Mouse (Mus musculus): ENCODE measurements around the gene Tacr1. TPM values are rescaled to one million over a fixed set of nuclear protein-coding genes. Genes with fewer than 3 reads are reported as not detected.

The Tacr1 gene
- polyA plus RNA-seq, 1 experiment from 2014 or later: 0.39 TPM

- 60% methylated on average over 5 of the region's 6 CpGs for WGBS (ENCODE audit: insufficient replicate concordance)
- no peak overlapping the region for H3K27ac ChIP-seq (ENCODE audit: low read depth, low read length)
- H3K9ac ChIP-seq (ENCODE audit: low read depth, low read length): no peak overlapping the region
- no peaks in the 10 kb centered on the region for H3K36me3 ChIP-seq (ENCODE audit: control insufficient read depth, insufficient read depth, low read length)
- peaks cover 3% of the 10 kb centered on the region for H3K9me3 ChIP-seq (replicated peaks; ENCODE audit: control insufficient read depth, low read length)
- no peak overlapping the region for H3K4me3 ChIP-seq (ENCODE audit: low read depth, low read length)
- no peak overlapping the region for H3K4me2 ChIP-seq
- ATAC-seq (replicated peaks; ENCODE audit: insufficient number of reproducible peaks, low FRiP score, low TSS enrichment): no peak
- H3K4me1 ChIP-seq (ENCODE audit: control insufficient read depth, insufficient read depth, low read length): no peaks in the 10 kb centered on the region
- H3K27me3 ChIP-seq (ENCODE audit: control insufficient read depth, insufficient read depth, low read length): no peaks in the 10 kb centered on the region
Measured at GRCm38 (mm10) chr6:82585396-82585795, 183.3 kb downstream of the Tacr1 start.

GRCm38 (mm10) chr6:82589387-82589786, 187.3 kb downstream of the Tacr1 start:
- Histone ChIP-seq H3K4me1 (ENCODE audit: control insufficient read depth, insufficient read depth, low read length) (no peaks in the 10 kb centered on the region), H3K9me3 (replicated peaks; ENCODE audit: control insufficient read depth, low read length) (no peaks in the 10 kb centered on the region), H3K36me3 (ENCODE audit: control insufficient read depth, insufficient read depth, low read length) (no peaks in the 10 kb centered on the region), H3K9ac (ENCODE audit: low read depth, low read length) (no peak overlapping the region), H3K4me3 (ENCODE audit: low read depth, low read length) (no peak overlapping the region), H3K4me2 (no peak overlapping the region), H3K27ac (ENCODE audit: low read depth, low read length) (no peak overlapping the region), H3K27me3 (ENCODE audit: control insufficient read depth, insufficient read depth, low read length) (no peaks in the 10 kb centered on the region)
- 63% methylated on average over 7 of the region's 7 CpGs for WGBS (ENCODE audit: insufficient replicate concordance)
- no peak for ATAC-seq (replicated peaks; ENCODE audit: insufficient number of reproducible peaks, low FRiP score, low TSS enrichment)

- no peaks in the 10 kb centered on the region for H3K9me3 ChIP-seq (replicated peaks; ENCODE audit: control insufficient read depth, low read length)
- H3K4me1 ChIP-seq (ENCODE audit: control insufficient read depth, insufficient read depth, low read length): no peaks in the 10 kb centered on the region
- no peak overlapping the region for H3K4me2 ChIP-seq
- H3K4me3 ChIP-seq (ENCODE audit: low read depth, low read length): no peak overlapping the region
- no peaks in the 10 kb centered on the region for H3K27me3 ChIP-seq (ENCODE audit: control insufficient read depth, insufficient read depth, low read length)
- H3K36me3 ChIP-seq (ENCODE audit: control insufficient read depth, insufficient read depth, low read length): no peaks in the 10 kb centered on the region
- no peak for ATAC-seq (replicated peaks; ENCODE audit: insufficient number of reproducible peaks, low FRiP score, low TSS enrichment)
- 74% methylated on average over 8 of the region's 8 CpGs for WGBS (ENCODE audit: insufficient replicate concordance)
- no peak overlapping the region for H3K9ac ChIP-seq (ENCODE audit: low read depth, low read length)
- H3K27ac ChIP-seq (ENCODE audit: low read depth, low read length): no peak overlapping the region
Measured at GRCm38 (mm10) chr6:82595461-82596090, 193.4 kb downstream of the Tacr1 start.

- Histone ChIP-seq H3K4me1 (ENCODE audit: control insufficient read depth, insufficient read depth, low read length) (no peaks in the 10 kb centered on the region), H3K4me3 (ENCODE audit: low read depth, low read length) (no peak overlapping the region), H3K9me3 (replicated peaks; ENCODE audit: control insufficient read depth, low read length) (no peaks in the 10 kb centered on the region), H3K4me2 (no peak overlapping the region), H3K36me3 (ENCODE audit: control insufficient read depth, insufficient read depth, low read length) (no peaks in the 10 kb centered on the region), H3K9ac (ENCODE audit: low read depth, low read length) (no peak overlapping the region), H3K27me3 (ENCODE audit: control insufficient read depth, insufficient read depth, low read length) (no peaks in the 10 kb centered on the region), H3K27ac (ENCODE audit: low read depth, low read length) (no peak overlapping the region)
- ATAC-seq (replicated peaks; ENCODE audit: insufficient number of reproducible peaks, low FRiP score, low TSS enrichment): no peak
- WGBS (ENCODE audit: insufficient replicate concordance): 78% methylated on average over 9 of the region's 9 CpGs
Measured at GRCm38 (mm10) chr6:82603228-82603627, 201.1 kb downstream of the Tacr1 start.

GRCm38 (mm10) chr6:82603665-82604064, 201.5 kb downstream of the Tacr1 start:
- Histone ChIP-seq H3K27ac (ENCODE audit: low read depth, low read length) (no peak overlapping the region), H3K9ac (ENCODE audit: low read depth, low read length) (no peak overlapping the region), H3K4me2 (no peak overlapping the region), H3K9me3 (replicated peaks; ENCODE audit: control insufficient read depth, low read length) (no peaks in the 10 kb centered on the region), H3K4me3 (ENCODE audit: low read depth, low read length) (no peak overlapping the region), H3K36me3 (ENCODE audit: control insufficient read depth, insufficient read depth, low read length) (no peaks in the 10 kb centered on the region), H3K4me1 (ENCODE audit: control insufficient read depth, insufficient read depth, low read length) (no peaks in the 10 kb centered on the region), H3K27me3 (ENCODE audit: control insufficient read depth, insufficient read depth, low read length) (no peaks in the 10 kb centered on the region)
- 46% methylated on average over 2 of the region's 2 CpGs for WGBS (ENCODE audit: insufficient replicate concordance)
- no peak for ATAC-seq (replicated peaks; ENCODE audit: insufficient number of reproducible peaks, low FRiP score, low TSS enrichment)

- H3K4me2 ChIP-seq: no peak overlapping the region
- H3K27ac ChIP-seq (ENCODE audit: low read depth, low read length): no peak overlapping the region
- WGBS (ENCODE audit: insufficient replicate concordance): 60% methylated on average over 8 of the region's 8 CpGs
- no peaks in the 10 kb centered on the region for H3K4me1 ChIP-seq (ENCODE audit: control insufficient read depth, insufficient read depth, low read length)
- H3K27me3 ChIP-seq (ENCODE audit: control insufficient read depth, insufficient read depth, low read length): no peaks in the 10 kb centered on the region
- H3K9ac ChIP-seq (ENCODE audit: low read depth, low read length): no peak overlapping the region
- H3K9me3 ChIP-seq (replicated peaks; ENCODE audit: control insufficient read depth, low read length): no peaks in the 10 kb centered on the region
- H3K36me3 ChIP-seq (ENCODE audit: control insufficient read depth, insufficient read depth, low read length): no peaks in the 10 kb centered on the region
- no peak overlapping the region for H3K4me3 ChIP-seq (ENCODE audit: low read depth, low read length)
- ATAC-seq (replicated peaks; ENCODE audit: insufficient number of reproducible peaks, low FRiP score, low TSS enrichment): no peak
Measured at GRCm38 (mm10) chr6:82604791-82605190, 202.7 kb downstream of the Tacr1 start.

GRCm38 (mm10) chr6:82608756-82609155, 206.6 kb downstream of the Tacr1 start:
- WGBS (ENCODE audit: insufficient replicate concordance): 95% methylated on average over 4 of the region's 4 CpGs
- Histone ChIP-seq H3K9ac (ENCODE audit: low read depth, low read length) (no peak overlapping the region), H3K27ac (ENCODE audit: low read depth, low read length) (no peak overlapping the region), H3K4me3 (ENCODE audit: low read depth, low read length) (no peak overlapping the region), H3K4me1 (ENCODE audit: control insufficient read depth, insufficient read depth, low read length) (no peaks in the 10 kb centered on the region), H3K36me3 (ENCODE audit: control insufficient read depth, insufficient read depth, low read length) (no peaks in the 10 kb centered on the region), H3K4me2 (no peak overlapping the region), H3K9me3 (replicated peaks; ENCODE audit: control insufficient read depth, low read length) (no peaks in the 10 kb centered on the region), H3K27me3 (ENCODE audit: control insufficient read depth, insufficient read depth, low read length) (no peaks in the 10 kb centered on the region)
- ATAC-seq (replicated peaks; ENCODE audit: insufficient number of reproducible peaks, low FRiP score, low TSS enrichment): no peak

GRCm38 (mm10) chr6:82609339-82609926, 207.3 kb downstream of the Tacr1 start:
- Histone ChIP-seq H3K4me2 (no peak overlapping the region), H3K27me3 (ENCODE audit: control insufficient read depth, insufficient read depth, low read length) (no peaks in the 10 kb centered on the region), H3K27ac (ENCODE audit: low read depth, low read length) (no peak overlapping the region), H3K4me1 (ENCODE audit: control insufficient read depth, insufficient read depth, low read length) (no peaks in the 10 kb centered on the region), H3K36me3 (ENCODE audit: control insufficient read depth, insufficient read depth, low read length) (no peaks in the 10 kb centered on the region), H3K9me3 (replicated peaks; ENCODE audit: control insufficient read depth, low read length) (no peaks in the 10 kb centered on the region), H3K4me3 (ENCODE audit: low read depth, low read length) (no peak overlapping the region), H3K9ac (ENCODE audit: low read depth, low read length) (no peak overlapping the region)
- no peak for ATAC-seq (replicated peaks; ENCODE audit: insufficient number of reproducible peaks, low FRiP score, low TSS enrichment)
- WGBS (ENCODE audit: insufficient replicate concordance): 80% methylated on average over 7 of the region's 7 CpGs
